Mouse (Mus musculus) embryonic facial prominence, embryonic 15.5 days (tissue): ENCODE measurements around the gene Mrps26. TPM values are rescaled to one million over a fixed set of nuclear protein-coding genes. Genes with fewer than 3 reads are reported as not detected.
"Not testable (repeated sequence)": the region's sequence is repeated elsewhere in the genome, so short reads cannot be mapped to it uniquely, and the experiment has no call there.

Experiments used
- ATAC-seq: fragments of 200-750 bp; cut with Nextera tagmentation; 2 replicates; pipeline ENCODE4 v1.8.0; 2017; ENCODE audit warnings: low read depth, moderate TSS enrichment; ENCODE audit not compliant: insufficient number of reproducible peaks, low FRiP score, low TSS enrichment
- H3K27ac ChIP-seq: fragments of 300-500 bp; sonication (generic); replicated peaks from 2 replicates; pipeline ENCODE4 v1.5.1; 2015; ENCODE audit warnings: mild to moderate bottlenecking, inconsistent platforms
- H3K27me3 ChIP-seq: fragments of 300-500 bp; sonication (generic); 2 replicates; pipeline ENCODE4 v1.6.1; 2015; ENCODE audit warnings: inconsistent platforms
- H3K36me3 ChIP-seq: fragments of 300-500 bp; sonication (generic); 2 replicates; pipeline ENCODE4 v1.6.1; 2015; ENCODE audit warnings: mild to moderate bottlenecking, inconsistent platforms
- H3K4me1 ChIP-seq: fragments of 300-500 bp; sonication (generic); 2 replicates; pipeline ENCODE4 v1.6.1; 2015; ENCODE audit warnings: inconsistent platforms
- H3K4me2 ChIP-seq: fragments of 300-500 bp; sonication (generic); replicated peaks from 2 replicates; pipeline ENCODE4 v1.6.1; 2015; ENCODE audit warnings: mild to moderate bottlenecking, inconsistent platforms
- H3K4me3 ChIP-seq: fragments of 300-500 bp; sonication (generic); replicated peaks from 2 replicates; pipeline ENCODE4 v1.5.1; 2015; ENCODE audit warnings: mild to moderate bottlenecking, inconsistent platforms
- H3K9ac ChIP-seq: fragments of 300-500 bp; sonication (generic); 2 replicates; pipeline ENCODE4 v1.6.1; 2015; ENCODE audit warnings: inconsistent platforms
- H3K9me3 ChIP-seq: fragments of 300-500 bp; sonication (generic); replicated peaks from 2 replicates; pipeline ENCODE4 v1.6.1; 2016; ENCODE audit warnings: inconsistent platforms
- WGBS: fragments of 180-500 bp; shearing (Covaris S2); methylation state at CpG from one replicate; pipeline ENCODE4 v1.1.7; 2015; 5-methylcytosine and 5-hydroxymethylcytosine counted together
- polyA plus RNA-seq: library from polyadenylated mRNA; unstranded; fragments of >200 nt; fragmentation: Nextera tagmentation; extraction: Ambion mirVana; gene quantifications from 2 replicates; pipeline ENCODE4 v1.2.1, GENCODE M21; 2015

Mrps26 gene
- polyA plus RNA-seq, 1 experiment from 2014 or later = 102 TPM

- Histone ChIP-seq H3K36me3 (no peaks in the 10 kb centered on the region), H3K27me3 (peaks cover 63% of the 10 kb centered on the region), H3K4me2 (peak within 1 kb of the TSS; percentile 56), H3K4me1 (peaks cover 27% of the 10 kb centered on the region), H3K4me3 (peak within 1 kb of the TSS; percentile 29), H3K9ac (no peak within 1 kb of the TSS), H3K27ac (no peak within 1 kb of the TSS), H3K9me3 (no peaks in the 10 kb centered on the region)
- no peak for ATAC-seq
- 47% methylated on average over 9 of the region's 9 CpGs for WGBS
Observed at GRCm38 (mm10) chr2:130575873-130576272, 12.3 kb downstream of the Mrps26 start, which contains the start of gene Oxt. Oxt (plus strand) TSS chr2:130576173.

- not testable (repeated sequence) for ATAC-seq, H3K9me3 ChIP-seq, H3K36me3 ChIP-seq, H3K27ac ChIP-seq, H3K9ac ChIP-seq
- Histone ChIP-seq H3K4me3 (peak overlapping the region; percentile 29), H3K27me3 (peaks cover 70% of the 10 kb centered on the region), H3K4me2 (peak overlapping the region; percentile 56), H3K4me1 (peaks cover 32% of the 10 kb centered on the region)
- WGBS = 3% methylated on average over 32 of the region's 32 CpGs
Observed at GRCm38 (mm10) chr2:130576564-130576963, 13.0 kb downstream of the Mrps26 start.

DNA sequence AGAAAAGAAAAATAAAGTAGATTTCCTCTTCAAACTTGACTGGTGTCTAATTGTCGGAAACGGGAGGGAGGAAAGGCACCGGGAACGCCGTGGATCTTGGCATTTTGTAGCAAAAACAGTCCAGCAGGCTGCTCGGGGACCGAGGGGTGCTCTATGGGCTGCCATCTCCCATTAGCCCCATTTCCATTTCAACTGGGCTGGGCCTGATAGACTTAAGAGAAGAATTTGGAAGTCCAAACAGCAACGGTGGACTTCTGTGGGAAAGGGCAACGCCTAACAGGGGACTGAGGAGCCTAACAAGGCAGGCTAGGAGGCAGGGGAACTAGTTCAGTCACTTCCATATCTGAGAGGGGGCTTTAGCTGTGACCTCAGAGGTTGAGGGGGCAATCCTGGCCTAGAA, 13.5 kb downstream of the Mrps26 start:
- WGBS = 8% methylated on average over 9 of the region's 9 CpGs
- ATAC-seq = no peak
- Histone ChIP-seq H3K9ac (no peak overlapping the region), H3K27ac (no peak overlapping the region), H3K4me1 (peaks cover 32% of the 10 kb centered on the region), H3K27me3 (peaks cover 75% of the 10 kb centered on the region), H3K9me3 (no peaks in the 10 kb centered on the region), H3K4me3 (peak overlapping the region; percentile 29), H3K36me3 (no peaks in the 10 kb centered on the region), H3K4me2 (peak overlapping the region; percentile 56)

GRCm38 (mm10) chr2:130577632-130578031, 14.1 kb downstream of the Mrps26 start:
- Histone ChIP-seq H3K9ac (no peak overlapping the region), H3K36me3 (no peaks in the 10 kb centered on the region), H3K27me3 (peaks cover 81% of the 10 kb centered on the region), H3K4me1 (peaks cover 32% of the 10 kb centered on the region), H3K9me3 (no peaks in the 10 kb centered on the region), H3K4me3 (0 out of 2 replicates have a peak overlapping the region, but pooled peaks have one; percentile 10), H3K27ac (no peak overlapping the region), H3K4me2 (peak overlapping the region; percentile 56)
- no peak for ATAC-seq
- 2% methylated on average over 12 of the region's 12 CpGs for WGBS

DNA sequence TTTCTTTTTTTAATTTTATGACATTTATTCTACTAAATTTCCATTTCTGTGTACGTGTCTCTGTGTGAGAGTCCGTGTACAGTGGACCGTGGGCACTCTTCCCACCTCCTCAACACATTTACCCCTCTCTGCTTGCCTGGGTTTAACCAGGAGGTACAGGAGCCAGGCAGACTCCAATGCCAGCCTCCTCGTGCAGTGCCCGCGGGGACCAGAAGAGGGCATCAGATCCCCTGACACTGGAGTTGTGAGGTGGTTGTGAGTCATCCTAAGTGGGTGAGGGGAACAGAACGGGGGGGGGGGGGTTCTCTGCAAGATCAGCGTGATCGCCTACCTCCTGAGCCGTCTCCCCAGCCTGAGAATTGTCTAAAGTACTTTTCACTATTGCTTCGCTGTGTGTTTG, 14.6 kb downstream of the Mrps26 start:
- ATAC-seq = no peak

DNA sequence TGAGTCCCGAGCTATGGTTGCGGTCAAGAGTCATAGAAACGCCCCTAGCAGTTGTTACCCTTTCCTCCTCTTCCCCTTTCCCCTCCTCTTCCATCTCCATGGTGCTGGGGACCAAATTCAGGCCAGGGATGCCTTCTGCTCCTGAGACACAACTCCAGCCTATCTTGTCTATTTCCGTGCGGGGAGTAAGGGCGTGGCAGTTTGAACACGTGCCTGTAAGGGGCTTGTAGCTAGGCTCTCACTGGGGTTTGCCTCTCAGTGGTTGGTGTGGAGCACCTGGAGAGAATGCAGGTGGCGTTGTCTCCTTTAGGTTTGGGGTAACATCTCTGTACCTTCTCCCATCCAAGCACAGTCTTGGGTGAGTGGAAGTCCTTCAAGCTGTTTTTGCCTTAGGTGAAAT, 16.2 kb downstream of the Mrps26 start:
- Histone ChIP-seq H3K27ac (no peak overlapping the region), H3K9me3 (no peaks in the 10 kb centered on the region), H3K36me3 (no peaks in the 10 kb centered on the region), H3K9ac (no peak overlapping the region), H3K4me2 (peak overlapping the region; percentile 64; the same call in 1 of the 2 replicates), H3K4me1 (peaks cover 32% of the 10 kb centered on the region), H3K4me3 (peak overlapping the region; percentile 39), H3K27me3 (peaks cover 89% of the 10 kb centered on the region)
- 5% methylated on average over 8 of the region's 8 CpGs for WGBS
- no peak for ATAC-seq

More for the DNA sequence above, 14.6 kb downstream of the Mrps26 start:
- Histone ChIP-seq H3K9me3 (no peaks in the 10 kb centered on the region), H3K27ac (no peak overlapping the region), H3K9ac (no peak overlapping the region), H3K4me2 (no peak overlapping the region), H3K27me3 (peaks cover 86% of the 10 kb centered on the region), H3K36me3 (no peaks in the 10 kb centered on the region), H3K4me3 (no peak overlapping the region), H3K4me1 (peaks cover 32% of the 10 kb centered on the region)
- WGBS = 11% methylated on average over 11 of the region's 11 CpGs

GRCm38 (mm10) chr2:130581201-130581600, 17.7 kb downstream of the Mrps26 start:
- Histone ChIP-seq H3K27me3 (peaks cover 75% of the 10 kb centered on the region), H3K4me3 (peak overlapping the region; percentile 39), H3K4me1 (peaks cover 30% of the 10 kb centered on the region), H3K9me3 (no peaks in the 10 kb centered on the region), H3K9ac (no peak overlapping the region), H3K4me2 (peak overlapping the region; percentile 64), H3K36me3 (no peaks in the 10 kb centered on the region), H3K27ac (no peak overlapping the region)
- 3% methylated on average over 16 of the region's 16 CpGs for WGBS
- ATAC-seq = no peak

DNA sequence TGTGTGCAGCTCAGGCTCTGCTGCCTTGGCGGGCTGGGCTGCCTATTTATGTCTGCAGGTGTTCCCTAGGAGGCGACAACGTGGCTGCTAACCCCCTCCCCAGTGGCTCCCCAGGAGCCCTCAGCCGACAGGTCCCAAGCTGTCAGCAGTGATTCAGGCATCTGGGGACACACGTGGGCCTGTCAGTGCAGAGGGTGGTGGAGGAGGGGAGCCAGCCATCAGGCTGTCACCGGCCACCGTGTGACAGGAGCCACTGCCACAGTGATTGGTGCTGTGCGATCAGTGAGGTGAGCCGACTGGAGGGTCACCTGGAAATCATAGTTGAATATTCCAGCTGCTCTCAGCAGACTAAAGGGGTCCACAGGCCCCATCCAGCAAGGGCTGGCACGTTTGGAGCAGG, 19.0 kb downstream of the Mrps26 start, which contains the start of gene Avp:
TSS of gene Avp (minus strand) at position 3 of the 400 bp plus-strand sequence.
- Histone ChIP-seq H3K27me3 (peaks cover 62% of the 10 kb centered on the region), H3K4me2 (peak within 1 kb of the TSS; percentile 64; the same call in 1 of the 2 replicates), H3K27ac (no peak within 1 kb of the TSS), H3K9me3 (no peaks in the 10 kb centered on the region), H3K36me3 (no peaks in the 10 kb centered on the region), H3K9ac (no peak within 1 kb of the TSS), H3K4me1 (peaks cover 16% of the 10 kb centered on the region), H3K4me3 (no peak within 1 kb of the TSS)
- WGBS = 31% methylated on average over 10 of the region's 10 CpGs
- no peak for ATAC-seq

GRCm38 (mm10) chr2:130583902-130584560, 20.5 kb downstream of the Mrps26 start:
- peaks cover 47% of the 10 kb centered on the region for H3K27me3 ChIP-seq
- no peaks in the 10 kb centered on the region for H3K36me3 ChIP-seq
- H3K9ac ChIP-seq = no peak overlapping the region
- peaks cover 13% of the 10 kb centered on the region for H3K4me1 ChIP-seq
- H3K9me3 ChIP-seq = no peaks in the 10 kb centered on the region
- no peak for ATAC-seq
- WGBS = 81% methylated on average over 10 of the region's 10 CpGs
- no peak overlapping the region for H3K4me3 ChIP-seq
- H3K27ac ChIP-seq = no peak overlapping the region
- no peak overlapping the region for H3K4me2 ChIP-seq

DNA sequence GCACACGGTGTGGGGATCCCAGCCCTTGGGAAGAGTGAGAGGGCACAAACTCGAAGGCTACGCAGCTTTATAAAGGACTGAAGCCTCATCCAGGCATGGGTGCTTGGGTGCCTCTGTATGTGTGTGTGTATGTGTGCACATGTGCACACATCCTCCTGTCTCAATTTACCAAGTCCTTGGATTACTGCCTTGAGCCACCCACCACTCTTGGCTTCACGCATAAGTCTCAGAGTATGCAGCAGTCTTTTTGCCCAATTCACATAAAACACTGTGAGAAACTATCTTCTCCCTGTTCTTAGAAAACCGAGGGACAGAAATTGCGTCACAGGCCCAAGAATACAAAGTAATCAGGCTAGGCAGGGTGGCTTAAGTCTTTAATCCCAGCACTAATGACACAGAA, 22.5 kb downstream of the Mrps26 start:
- Histone ChIP-seq H3K27me3 (peaks cover 27% of the 10 kb centered on the region), H3K36me3 (peaks cover 10% of the 10 kb centered on the region), H3K4me3 (no peak overlapping the region), H3K9me3 (no peaks in the 10 kb centered on the region), H3K9ac (no peak overlapping the region), H3K27ac (no peak overlapping the region), H3K4me2 (no peak overlapping the region), H3K4me1 (peaks cover 3% of the 10 kb centered on the region)
- 80% methylated on average over 6 of the region's 6 CpGs for WGBS
- no peak for ATAC-seq

- Histone ChIP-seq H3K4me1 (no peaks in the 10 kb centered on the region), H3K4me3 (no peak overlapping the region), H3K9me3 (no peaks in the 10 kb centered on the region), H3K4me2 (no peak overlapping the region), H3K27ac (no peak overlapping the region), H3K36me3 (peaks cover 20% of the 10 kb centered on the region), H3K27me3 (peaks cover 5% of the 10 kb centered on the region; the same call in 1 of the 2 replicates), H3K9ac (no peak overlapping the region)
- 75% methylated on average over 2 of the region's 2 CpGs for WGBS
- no peak for ATAC-seq
Observed at GRCm38 (mm10) chr2:130588373-130588772, 24.8 kb downstream of the Mrps26 start.

DNA sequence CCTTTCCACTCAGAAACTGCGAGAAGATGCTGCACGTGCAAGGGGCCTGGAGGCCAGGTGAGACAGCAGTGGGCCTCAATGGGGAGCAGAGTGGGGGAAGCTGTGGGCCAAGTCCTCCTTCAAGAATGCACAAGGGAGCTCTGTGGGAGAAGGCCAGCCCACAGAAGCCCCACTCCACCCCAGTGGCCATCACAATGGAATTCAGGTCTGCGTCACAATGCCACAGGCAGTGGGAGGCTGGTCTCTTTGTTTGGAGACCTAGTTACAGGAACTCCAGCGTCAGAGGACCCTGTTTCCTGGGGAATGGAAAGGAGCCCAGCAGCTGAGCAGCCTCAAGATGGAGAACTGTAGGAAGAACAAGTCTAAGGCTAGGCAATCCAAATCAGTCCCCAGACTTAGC, 25.6 kb downstream of the Mrps26 start:
- Histone ChIP-seq H3K4me1 (no peaks in the 10 kb centered on the region), H3K27me3 (0 out of 2 replicates have a peak, but pooled peaks cover under 1% of the 10 kb centered on the region), H3K9ac (no peak overlapping the region), H3K4me2 (no peak overlapping the region), H3K27ac (no peak overlapping the region), H3K4me3 (no peak overlapping the region), H3K36me3 (peaks cover 24% of the 10 kb centered on the region), H3K9me3 (no peaks in the 10 kb centered on the region)
- WGBS = 59% methylated on average over 4 of the region's 4 CpGs
- ATAC-seq = no peak
